Mouse (Mus musculus) olfactory bulb, adult 2 months (tissue): Measurements from ENCODE around the gene Col11a2. TPM values are rescaled to one million over a fixed set of nuclear protein-coding genes. Genes with fewer than 3 reads are reported as not detected.

Experiments used
- H3K27ac ChIP-seq: fragments of 200-500 bp; 2 replicates; pipeline ENCODE4 v1.5.1; 2012; ENCODE audit warnings: low read depth, low read length; ENCODE audit not compliant: insufficient read depth
- H3K4me1 ChIP-seq: fragments of 200-500 bp; 2 replicates; pipeline ENCODE4 v1.6.1; 2012; ENCODE audit warnings: low read length; ENCODE audit not compliant: control insufficient read depth, insufficient read depth
- H3K4me3 ChIP-seq: fragments of 200-500 bp; 2 replicates; pipeline ENCODE4 v1.5.1; 2012; ENCODE audit warnings: mild to moderate bottlenecking, low read depth, low read length, moderate library complexity; ENCODE audit not compliant: insufficient read depth
- CTCF ChIP-seq: fragments of 200-500 bp; IDR thresholded peaks from 2 replicates; pipeline ENCODE4 v1.5.1; 2012; ENCODE audit warnings: low read depth, mild to moderate bottlenecking, low read length, moderate library complexity; ENCODE audit not compliant: insufficient read depth
- POLR2A ChIP-seq: fragments of 200-500 bp; IDR thresholded peaks from 2 replicates; pipeline ENCODE4 v1.6.1; 2012; ENCODE audit warnings: mild to moderate bottlenecking, low read depth, low read length, moderate library complexity; ENCODE audit not compliant: insufficient read depth
- WGBS: fragments of 180-500 bp; shearing (Covaris S2); methylation state at CpG from one replicate; pipeline ENCODE4 v1.1.7; 2018; 5-methylcytosine and 5-hydroxymethylcytosine counted together
- polyA plus RNA-seq: library from polyadenylated mRNA; stranded (reverse); fragments of >200 nt; gene quantifications from 2 replicates; pipeline ENCODE4 v1.2.4, GENCODE M21; 2012; ENCODE audit warnings: low replicate concordance; ENCODE audit not compliant: missing spikeins, insufficient read depth, insufficient read length

The Col11a2 gene
- polyA plus RNA-seq, 1 experiment, result not detected

- 71% methylated on average over 3 of the region's 3 CpGs for WGBS
- no peak overlapping the region for H3K4me3 ChIP-seq
- H3K27ac ChIP-seq, result no peak overlapping the region
- TF ChIP-seq CTCF (no peak), POLR2A (no peak)
- peaks cover under 1% of the 10 kb centered on the region for H3K4me1 ChIP-seq
Observed at GRCm38 (mm10) chr17:34096497-34097010, 57.3 kb downstream of the Col11a2 start.

- H3K4me3 ChIP-seq, result no peak overlapping the region
- no peak overlapping the region for H3K27ac ChIP-seq
- 60% methylated on average over 5 of the region's 5 CpGs for WGBS
- no peak for TF ChIP-seq POLR2A
- TF ChIP-seq CTCF, result no peak
- peaks cover 4% of the 10 kb centered on the region for H3K4me1 ChIP-seq
Observed at GRCm38 (mm10) chr17:34097272-34097671, 58.0 kb downstream of the Col11a2 start.

- H3K4me3 ChIP-seq, result no peak overlapping the region
- H3K4me1 ChIP-seq, result peaks cover 4% of the 10 kb centered on the region
- 69% methylated on average over 10 of the region's 10 CpGs for WGBS
- TF ChIP-seq POLR2A (no peak), CTCF (no peak)
- H3K27ac ChIP-seq, result no peak overlapping the region
Observed at GRCm38 (mm10) chr17:34098709-34099479, 59.7 kb downstream of the Col11a2 start.

GRCm38 (mm10) chr17:34099531-34099930 lies 60.3 kb downstream of the Col11a2 start:
- peaks cover 4% of the 10 kb centered on the region for H3K4me1 ChIP-seq
- 42% methylated on average over 5 of the region's 5 CpGs for WGBS
- TF ChIP-seq POLR2A, result no peak
- no peak overlapping the region for H3K4me3 ChIP-seq
- H3K27ac ChIP-seq, result no peak overlapping the region

GRCm38 (mm10) chr17:34101185-34101584 lies 61.9 kb downstream of the Col11a2 start:
- Histone ChIP-seq H3K4me3 (no peak overlapping the region), H3K27ac (no peak overlapping the region), H3K4me1 (peaks cover 4% of the 10 kb centered on the region)
- 32% methylated on average over 5 of the region's 5 CpGs for WGBS
- TF ChIP-seq POLR2A, result no peak
- no peak; the same call in 1 of the 2 replicates for TF ChIP-seq CTCF

GRCm38 (mm10) chr17:34101604-34102032 lies 62.4 kb downstream of the Col11a2 start:
- 5% methylated on average over 12 of the region's 12 CpGs for WGBS
- Histone ChIP-seq H3K4me3 (peak overlapping the region; percentile 19; the same call in 1 of the 2 replicates), H3K27ac (no peak overlapping the region), H3K4me1 (peaks cover 4% of the 10 kb centered on the region)
- TF ChIP-seq POLR2A, result no peak
- TF ChIP-seq CTCF, result no peak

GRCm38 (mm10) chr17:34102831-34103230 lies 63.6 kb downstream of the Col11a2 start:
- no peak overlapping the region for H3K27ac ChIP-seq

GRCm38 (mm10) chr17:34104804-34105203 lies 65.6 kb downstream of the Col11a2 start:
- Histone ChIP-seq H3K4me1 (peaks cover 4% of the 10 kb centered on the region), H3K4me3 (no peak overlapping the region), H3K27ac (no peak overlapping the region)
- TF ChIP-seq POLR2A (no peak), CTCF (no peak)
- WGBS, result 88% methylated on average over 9 of the region's 9 CpGs

More at GRCm38 (mm10) chr17:34102831-34103230, 63.6 kb downstream of the Col11a2 start:
- WGBS, result 76% methylated on average over 6 of the region's 6 CpGs
- no peak overlapping the region for H3K4me3 ChIP-seq
- peaks cover 4% of the 10 kb centered on the region for H3K4me1 ChIP-seq
- no peak for TF ChIP-seq CTCF
- no peak for TF ChIP-seq POLR2A

GRCm38 (mm10) chr17:34106555-34106954 lies 67.3 kb downstream of the Col11a2 start:
- peaks cover 5% of the 10 kb centered on the region for H3K4me1 ChIP-seq
- 90% methylated on average over 7 of the region's 7 CpGs for WGBS
- no peak overlapping the region for H3K27ac ChIP-seq
- H3K4me3 ChIP-seq, result no peak overlapping the region
- TF ChIP-seq CTCF, result no peak
- no peak for TF ChIP-seq POLR2A
